Comparison of ENCODE assay signal across 7 mouse cellular contexts in genomic region chr2:166592034-166592912, GRCm38 (mm10).
DNase-seq lines count a peak whose midpoint lies in the region; ATAC-seq lines count a peak whose summit lies in the region.

No protein-coding gene starts in this region.

- H3K27me3 ChIP-seq in intestine, embryonic 14.5 days (replicated peaks; ENCODE audit: control insufficient read depth, insufficient read depth, low read length) = no peaks in the 10 kb centered on the region
- H3K27me3 ChIP-seq in midbrain, embryonic 15.5 days (replicated peaks) = no peaks in the 10 kb centered on the region

- no peak overlapping the region for H3K4me3 ChIP-seq in intestine, embryonic 14.5 days (ENCODE audit: low read depth, low read length)
- no peak overlapping the region for H3K4me3 ChIP-seq in midbrain, embryonic 15.5 days

- no peaks in the 10 kb centered on the region for H3K36me3 ChIP-seq in intestine, embryonic 14.5 days (ENCODE audit: control insufficient read depth, insufficient read depth, low read length)
- H3K36me3 ChIP-seq in midbrain, embryonic 15.5 days (replicated peaks) = no peaks in the 10 kb centered on the region

- no peak overlapping the region for H3K4me2 ChIP-seq in intestine, embryonic 14.5 days (ENCODE audit: low read length)
- no peak overlapping the region for H3K4me2 ChIP-seq in midbrain, embryonic 15.5 days

- H3K9me3 ChIP-seq in intestine, embryonic 14.5 days (ENCODE audit: control insufficient read depth, low read length) = no peaks in the 10 kb centered on the region
- no peaks in the 10 kb centered on the region for H3K9me3 ChIP-seq in midbrain, embryonic 15.5 days

- intact Hi-C loops in left cerebral cortex, postnatal 25 days (cut with DNase I) = loop anchor here (1.0 to 5.0 kb wide), 2 partner anchors 189 to 265 kb away; no protein-coding TSS in a partner anchor

- ATAC-seq in intestine, embryonic 14.5 days (replicated peaks; ENCODE audit: low FRiP score, low TSS enrichment, low read depth) = no peak; the same call in 1 of the 2 replicates
- peak; percentile 58; the same call in 1 of the 2 replicates for ATAC-seq in midbrain, embryonic 15.5 days (replicated peaks)

- WGBS in intestine, embryonic 14.5 days = 45% methylated on average over 21 of the region's 21 CpGs
- 47% methylated on average over 21 of the region's 21 CpGs for WGBS in midbrain, embryonic 15.5 days

- H3K4me1 ChIP-seq in intestine, embryonic 14.5 days (replicated peaks; ENCODE audit: control insufficient read depth, insufficient read depth, low read length) = no peaks in the 10 kb centered on the region
- 0 out of 2 replicates have a peak, but pooled peaks cover 2% of the 10 kb centered on the region for H3K4me1 ChIP-seq in midbrain, embryonic 15.5 days

- H3K9ac ChIP-seq in intestine, embryonic 14.5 days (ENCODE audit: low read length) = no peak overlapping the region
- no peak overlapping the region for H3K9ac ChIP-seq in midbrain, embryonic 15.5 days

- H3K27ac ChIP-seq in intestine, embryonic 14.5 days (ENCODE audit: low read depth) = no peak overlapping the region
- H3K27ac ChIP-seq in midbrain, embryonic 15.5 days = no peak overlapping the region

- DNase-seq in WW6 (ENCODE audit: low read depth, low spot score) = peak; percentile 43
- peak; percentile 81 for DNase-seq in cerebellum, adult 9-11 months
- DNase-seq in frontal cortex, postnatal 25 days (ENCODE audit: low spot score in 2 of 2) = peak; percentile 78 to 81
- peak; percentile 93 for DNase-seq in intestine, embryonic 14.5 days (ENCODE audit: low spot score)
- peak; percentile 85 to 88 for DNase-seq in left cerebral cortex, postnatal 25 days (ENCODE audit: low spot score in 2 of 2)
- DNase-seq in spleen, adult 18-20 months = peak; percentile 53 to 79

Comparison
In these comparisons a context has a peak if more than half of its experiments do, and no peak if none do; other contexts are left out.
1. DNase-seq: peak in every context shown above with its lines; median percentile 93 in intestine, embryonic 14.5 days; 86 in left cerebral cortex, postnatal 25 days; 81 in cerebellum, adult 9-11 months; 80 in frontal cortex, postnatal 25 days; 66 in spleen, adult 18-20 months; 43 in WW6.